Mouse (Mus musculus) gastrocnemius, postnatal 14 days (tissue): ENCODE data around the gene Adgrg7. TPM values are rescaled to one million over a fixed set of nuclear protein-coding genes. Genes with fewer than 3 reads are reported as not detected.

Experiments
- DNase-seq: peaks from one replicate; pipeline ENCODE4 v3.0.0; 2021; ENCODE audit warnings: mixed read lengths
- intact Hi-C: fragments of 180-260 bp; cut with DNase I; formaldehyde crosslinking; loops from one replicate; pipeline ENCODE4 v1.15.1; 2025; ENCODE audit warnings: low total_unique reads
- long read RNA-seq, 2 experiments: library from polyadenylated mRNA; stranded (forward); transcript quantifications; one replicate each; pipeline ENCODE4 v2.0.0; 2021
- total RNA-seq, 2 experiments: library from RNA; stranded (reverse); gene quantifications; 2 replicates each; pipeline ENCODE4 v1.2.3; 2021

Adgrg7 gene
- not detected for total RNA-seq
- long read RNA-seq, experiment 1, result 0 reads
- long read RNA-seq, experiment 2, result 0 reads

GRCm38 (mm10) chr16:56795481-56796139 lies at the start of gene Adgrg7:
Gene Adgrg7, minus strand, starts transcription at chr16:56795855.
- intact Hi-C loops, result loop anchor here (5.0 kb wide), 1 partner anchor 122 kb away; no protein-coding TSS in a partner anchor
- no peak for DNase-seq

- no peak for DNase-seq
- intact Hi-C loops, result no loop called here
These were observed 47.3 kb upstream of the Adgrg7 start for GRCm38 (mm10) chr16:56842988-56843387.

- intact Hi-C loops, result no loop called here
- DNase-seq, result no peak
These were observed 37.7 kb upstream of the Adgrg7 start for GRCm38 (mm10) chr16:56833312-56833711.

GRCm38 (mm10) chr16:56831986-56832385 lies 36.3 kb upstream of the Adgrg7 start:
- intact Hi-C loops, result no loop called here
- DNase-seq, result no peak

- intact Hi-C loops, result no loop called here
- no peak for DNase-seq
These were observed 5.9 kb upstream of the Adgrg7 start for GRCm38 (mm10) chr16:56801370-56802109.

GRCm38 (mm10) chr16:56800946-56801345 lies 5.3 kb upstream of the Adgrg7 start:
- intact Hi-C loops, result no loop called here
- DNase-seq, result no peak

- intact Hi-C loops, result no loop called here
- DNase-seq, result no peak
These were observed 4.8 kb upstream of the Adgrg7 start for GRCm38 (mm10) chr16:56800469-56800868.

- no peak for DNase-seq
- intact Hi-C loops, result loop anchor here (5.0 kb wide), 1 partner anchor 118 kb away; no protein-coding TSS in a partner anchor
These were observed 3.9 kb upstream of the Adgrg7 start for GRCm38 (mm10) chr16:56799541-56800029.

- intact Hi-C loops, result loop anchor here (5.0 kb wide), 1 partner anchor 118 kb away; no protein-coding TSS in a partner anchor
- no peak for DNase-seq
These were observed 3.2 kb upstream of the Adgrg7 start for GRCm38 (mm10) chr16:56798873-56799272.

GRCm38 (mm10) chr16:56794383-56795144 lies 1.1 kb downstream of the Adgrg7 start:
- DNase-seq, result no peak
- intact Hi-C loops, result loop anchor here (5.0 kb wide), 1 partner anchor 123 kb away; no protein-coding TSS in a partner anchor

GRCm38 (mm10) chr16:56793778-56794177 lies 1.9 kb downstream of the Adgrg7 start:
- intact Hi-C loops, result no loop called here
- no peak for DNase-seq

GRCm38 (mm10) chr16:56785943-56786342 lies 9.7 kb downstream of the Adgrg7 start:
- no peak for DNase-seq
- intact Hi-C loops, result no loop called here

GRCm38 (mm10) chr16:56771163-56772105 lies 24.2 kb downstream of the Adgrg7 start:
- intact Hi-C loops, result loop anchor here (5.0 kb wide), 2 partner anchors 151 to 321 kb away; no protein-coding TSS in a partner anchor
- no peak for DNase-seq

GRCm38 (mm10) chr16:56729060-56729459 lies 66.6 kb downstream of the Adgrg7 start:
- intact Hi-C loops, result no loop called here
- DNase-seq, result no peak

- intact Hi-C loops, result no loop called here
- DNase-seq, result no peak
These were observed 70.7 kb downstream of the Adgrg7 start for GRCm38 (mm10) chr16:56724927-56725326.

GRCm38 (mm10) chr16:56722357-56722756 lies 73.3 kb downstream of the Adgrg7 start:
- intact Hi-C loops, result no loop called here

GRCm38 (mm10) chr16:56719031-56719430 lies 76.6 kb downstream of the Adgrg7 start:
- no peak for DNase-seq
- intact Hi-C loops, result no loop called here

More at GRCm38 (mm10) chr16:56722357-56722756, 73.3 kb downstream of the Adgrg7 start:
- no peak for DNase-seq
